Mouse (Mus musculus) CH12.LX (cell line): ENCODE data around the gene Nnat. TPM values are rescaled to one million over a fixed set of nuclear protein-coding genes. Genes with fewer than 3 reads are reported as not detected.

ENCODE experiments used
- DNase-seq: peaks from one replicate; pipeline ENCODE4 v3.0.0-alpha.2; 2013; ENCODE audit errors: extremely low read depth
- H3K27ac ChIP-seq: 2 replicates; pipeline ENCODE4 v1.5.1; 2012; ENCODE audit warnings: low read depth, mild to moderate bottlenecking, control low read depth, moderate library complexity; ENCODE audit not compliant: insufficient read depth
- H3K27me3 ChIP-seq: replicated peaks from 2 replicates; pipeline ENCODE3; 2012; ENCODE audit warnings: inconsistent platforms
- H3K36me3 ChIP-seq, 2 experiments: replicated peaks in 1 of 2; 2 replicates each; pipeline versions ENCODE3 to v1.6.1; 2012; ENCODE audit warnings: inconsistent platforms in 1 of 2, low read length in 1 of 2, mild to moderate bottlenecking in 1 of 2, mixed read lengths in 1 of 2, moderate library complexity in 1 of 2; ENCODE audit not compliant: control insufficient read depth in 1 of 2, insufficient read depth in 1 of 2
- H3K4me1 ChIP-seq, 2 experiments: 2 replicates each; pipeline ENCODE4 v1.6.1; 2012; ENCODE audit warnings: inconsistent platforms in 1 of 2, moderate library complexity in 1 of 2; ENCODE audit not compliant: insufficient read depth in 2 of 2, control insufficient read depth in 1 of 2
- H3K4me2 ChIP-seq: 2 replicates; pipeline ENCODE4 v1.6.1; 2012; ENCODE audit warnings: low read depth, mild to moderate bottlenecking, control low read depth; ENCODE audit not compliant: poor library complexity, insufficient read depth, severe bottlenecking
- H3K4me3 ChIP-seq, 3 experiments: fragments of 150-350 bp in 1 of 3; sonication (generic) in 1 of 3; replicated peaks in 1 of 3; 2 replicates each; pipeline versions ENCODE3 to v1.5.1; 2011 to 2012; ENCODE audit warnings: low read depth in 2 of 3, low read length in 2 of 3, mild to moderate bottlenecking in 2 of 3, moderate library complexity in 2 of 3, control low read depth in 1 of 3, improper control_type of control experiment in 1 of 3, inconsistent platforms in 1 of 3, mixed read lengths in 1 of 3; ENCODE audit not compliant: poor library complexity in 1 of 3
- H3K79me2 ChIP-seq: replicated peaks from 2 replicates; pipeline ENCODE4 v1.6.1; 2012; ENCODE audit warnings: mild to moderate bottlenecking, moderate library complexity; ENCODE audit not compliant: control insufficient read depth, poor library complexity, insufficient read depth, severe bottlenecking; ENCODE audit errors: extremely low read depth
- H3K9ac ChIP-seq: 2 replicates; pipeline ENCODE4 v1.6.1; 2012; ENCODE audit warnings: low read depth, mild to moderate bottlenecking, control low read depth, moderate library complexity; ENCODE audit not compliant: insufficient read depth
- H3K9me3 ChIP-seq: replicated peaks from 2 replicates; pipeline ENCODE3; 2012; ENCODE audit warnings: low read length, inconsistent platforms, mixed read lengths
- BHLHE40 ChIP-seq: IDR thresholded peaks from 2 replicates; pipeline ENCODE4 v1.6.1; 2011; ENCODE audit warnings: mild to moderate bottlenecking, low read depth, low read length, improper control_type of control experiment
- CHD2 ChIP-seq: IDR thresholded peaks from 2 replicates; pipeline ENCODE4 v1.6.1; 2011; ENCODE audit warnings: low read length, improper control_type of control experiment
- CTCF ChIP-seq, 2 experiments: IDR thresholded peaks in 1 of 2; conservative IDR thresholded peaks in 1 of 2; 2 replicates each; pipeline ENCODE4 v1.5.1; 2011 to 2012; ENCODE audit warnings: low read depth in 2 of 2, low read length in 2 of 2, improper control_type of control experiment in 1 of 2, inconsistent platforms in 1 of 2, mild to moderate bottlenecking in 1 of 2, moderate library complexity in 1 of 2
- ELF1 ChIP-seq: IDR thresholded peaks from 2 replicates; pipeline ENCODE4 v1.6.1; 2014; ENCODE audit warnings: low read depth, mild to moderate bottlenecking, inconsistent platforms, low read length, improper control_type of control experiment
- GABPA ChIP-seq: IDR thresholded peaks from 2 replicates; pipeline ENCODE4 v1.6.1; 2012; ENCODE audit warnings: low read depth, low read length, improper control_type of control experiment, inconsistent platforms; ENCODE audit not compliant: insufficient replicate concordance
- HCFC1 ChIP-seq: IDR thresholded peaks from 2 replicates; pipeline ENCODE4 v1.6.1; 2012; ENCODE audit warnings: low read depth, mild to moderate bottlenecking, inconsistent platforms, low read length, improper control_type of control experiment
- IRF4 ChIP-seq: IDR thresholded peaks from 2 replicates; pipeline ENCODE4 v1.6.1; 2014; ENCODE audit warnings: low read depth, mild to moderate bottlenecking, inconsistent platforms, low read length, improper control_type of control experiment
- JUN ChIP-seq: IDR thresholded peaks from 2 replicates; pipeline ENCODE4 v1.6.1; 2011; ENCODE audit warnings: low read depth, mild to moderate bottlenecking, low read length, improper control_type of control experiment, moderate library complexity; ENCODE audit not compliant: insufficient read depth
- MAFK ChIP-seq: IDR thresholded peaks from 2 replicates; pipeline ENCODE4 v1.6.1; 2011; ENCODE audit warnings: low read length, improper control_type of control experiment; ENCODE audit not compliant: insufficient replicate concordance
- RAD21 ChIP-seq: IDR thresholded peaks from 2 replicates; pipeline ENCODE4 v1.6.1; 2011; ENCODE audit warnings: low read depth, mild to moderate bottlenecking, low read length, improper control_type of control experiment, moderate library complexity
- ZC3H11A ChIP-seq: IDR thresholded peaks from 2 replicates; pipeline ENCODE4 v1.6.1; 2012; ENCODE audit warnings: low read depth, mild to moderate bottlenecking, inconsistent platforms, low read length, improper control_type of control experiment
- dilution Hi-C: fragments of 300-500 bp; cut with MboI; formaldehyde crosslinking; loops from 2 replicates; pipeline ENCODE4 v1.14.3; 2020; ENCODE audit warnings: low sequenced_read_pairs; ENCODE audit not compliant: extremely low pct_unique_long_range_greater_than_20kb, extremely low pct_ligation_motif_present
- in situ Hi-C: fragments of 300-500 bp; cut with MboI; formaldehyde crosslinking; loops from 3 replicates; pipeline ENCODE4 v1.14.3; 2019; ENCODE audit warnings: low sequenced_read_pairs, low pct_ligation_motif_present, low pct_unique_long_range_greater_than_20kb, mixed read lengths
- polyA plus RNA-seq: library from polyadenylated mRNA; unstranded; fragments of >175 nt; gene quantifications from 2 replicates; pipeline ENCODE4 v1.2.1, GENCODE M21; 2012; ENCODE audit warnings: low read depth; ENCODE audit not compliant: insufficient read length
- total RNA-seq, 2 experiments: library from RNA; depleted of rRNA; stranded (reverse); fragments of 300-350 nt in 1 of 2; fragments of >200 nt in 1 of 2; gene quantifications; 2 replicates each; pipeline ENCODE4 v1.2.3; 2012 to 2014

The Nnat gene
- total and polyA plus RNA-seq, 3 experiments: 0.76 to 0.84 TPM; not detected in 1

DNA sequence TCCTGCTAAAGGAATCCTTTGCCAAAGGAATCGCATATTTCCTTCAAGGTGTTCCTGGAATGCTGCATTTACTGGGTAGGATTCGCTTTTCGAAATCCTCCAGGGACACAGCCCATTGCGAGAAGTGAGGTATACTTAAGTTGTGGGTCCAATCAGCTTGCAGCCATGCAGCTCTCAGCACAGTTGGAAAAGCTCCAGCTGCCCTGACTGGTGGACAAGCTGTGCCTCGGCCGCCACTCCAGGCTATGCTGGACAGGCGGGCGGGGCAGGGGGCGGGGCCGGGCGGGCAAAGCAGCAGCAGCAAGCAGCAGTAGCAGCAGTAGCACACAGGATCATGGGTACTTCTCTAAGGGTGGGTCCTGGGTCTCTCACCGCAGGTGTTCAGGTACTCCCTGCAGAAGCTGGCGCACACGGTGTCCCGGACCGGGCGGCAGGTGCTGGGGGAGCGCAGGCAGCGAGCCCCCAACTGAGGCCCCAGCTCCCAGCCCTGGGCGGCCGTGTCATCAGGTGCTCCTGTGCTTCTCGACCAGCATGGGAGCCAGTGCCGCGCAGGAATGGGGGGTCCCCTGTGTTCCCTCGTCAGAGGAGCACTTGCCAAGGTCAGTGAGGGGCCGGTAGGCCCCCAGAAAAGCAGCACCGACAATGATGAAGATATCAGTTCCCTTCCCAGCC is 1.4 kb downstream of the Nnat start:
- dilution Hi-C loops: no loop called here
- H3K36me3 ChIP-seq: peaks cover 15 to 56% of the 10 kb centered on the region in 2 experiments
- no peak overlapping the region for H3K9ac ChIP-seq
- H3K4me3 ChIP-seq: no peak overlapping the region
- H3K4me1 ChIP-seq: peaks cover 0 to 32% of the 10 kb centered on the region in 2 experiments; a peak in 2 of 4 replicates
- H3K9me3 ChIP-seq: peaks cover 17% of the 10 kb centered on the region
- H3K4me2 ChIP-seq: no peak overlapping the region
- no peak overlapping the region for H3K27ac ChIP-seq
- H3K79me2 ChIP-seq: peaks cover 22% of the 10 kb centered on the region
- DNase-seq: no peak
- no peaks in the 10 kb centered on the region for H3K27me3 ChIP-seq
- TF ChIP-seq JUN (no peak), MAFK (no peak), CTCF (conservative IDR thresholded peaks at IDR 0.05 in 1 of 2, IDR thresholded peaks at IDR 0.05 in 1 of 2; ENCODE audit: low read depth in 2 of 2, low read length in 2 of 2) (no peak), CHD2 (no peak), ZC3H11A (no peak)
- in situ Hi-C loops: loop anchor here (25.0 kb wide), 1 partner anchor 424 kb away; the partner anchor contains the start of gene Samhd1

GRCm38 (mm10) chr2:157563031-157563430 is 3.2 kb downstream of the Nnat start:
- Histone ChIP-seq H3K9ac (no peak overlapping the region), H3K4me1 (peaks cover 0 to 32% of the 10 kb centered on the region in 2 experiments; a peak in 2 of 4 replicates), H3K9me3 (peaks cover 17% of the 10 kb centered on the region), H3K4me3 (no peak overlapping the region), H3K4me2 (no peak overlapping the region), H3K27ac (no peak overlapping the region), H3K79me2 (peaks cover 22% of the 10 kb centered on the region), H3K36me3 (peaks cover 13 to 43% of the 10 kb centered on the region in 2 experiments), H3K27me3 (no peaks in the 10 kb centered on the region)
- TF ChIP-seq ZC3H11A: no peak
- no peak for TF ChIP-seq MAFK
- no peak for TF ChIP-seq BHLHE40
- TF ChIP-seq CTCF (conservative IDR thresholded peaks at IDR 0.05 in 1 of 2, IDR thresholded peaks at IDR 0.05 in 1 of 2; ENCODE audit: low read depth in 2 of 2, low read length in 2 of 2): no peak
- TF ChIP-seq IRF4: no peak
- no peak for TF ChIP-seq HCFC1
- dilution Hi-C loops: no loop called here
- DNase-seq: peak; percentile 19
- in situ Hi-C loops: loop anchor here (25.0 kb wide), 1 partner anchor 426 kb away; the partner anchor contains the start of gene Samhd1

GRCm38 (mm10) chr2:157564723-157565122 is 4.8 kb downstream of the Nnat start:
- Histone ChIP-seq H3K9ac (no peak overlapping the region), H3K36me3 (peaks cover 12 to 28% of the 10 kb centered on the region in 2 experiments), H3K4me2 (0 out of 2 replicates have a peak overlapping the region, but pooled peaks have one; percentile 90), H3K27me3 (peaks cover 2% of the 10 kb centered on the region)
- DNase-seq: no peak
- dilution Hi-C loops: no loop called here
- TF ChIP-seq ELF1 (no peak), RAD21 (no peak), GABPA (no peak)
- TF ChIP-seq, all 38 proteins: peak for 0
- Histone ChIP-seq H3K27ac (no peak overlapping the region), H3K4me3 (no peak overlapping the region), H3K79me2 (peaks cover 22% of the 10 kb centered on the region), H3K9me3 (peaks cover 15% of the 10 kb centered on the region), H3K4me1 (peaks cover 0 to 32% of the 10 kb centered on the region in 2 experiments; a peak in 2 of 4 replicates)
- in situ Hi-C loops: loop anchor here (5.0 to 25.0 kb wide), 2 partner anchors 82 to 427 kb away; partner anchors contain the start of gene Samhd1
